Mouse (Mus musculus) neural tube, embryonic 11.5 days (tissue): ENCODE results near the gene Hck. TPM values are rescaled to one million over a fixed set of nuclear protein-coding genes. Genes with fewer than 3 reads are reported as not detected.

Experiments
- ATAC-seq: fragments of 200-750 bp; cut with Nextera tagmentation; 2 replicates; pipeline ENCODE4 v1.8.0; 2017; ENCODE audit warnings: moderate number of reproducible peaks, mild to moderate bottlenecking, moderate TSS enrichment, moderate library complexity; ENCODE audit not compliant: insufficient read depth, low FRiP score, low TSS enrichment
- DNase-seq: peaks from one replicate; pipeline ENCODE4 v3.0.0-alpha.2; 2015; ENCODE audit warnings: low spot score
- H3K27ac ChIP-seq: fragments of 300-500 bp; sonication (generic); 2 replicates; pipeline ENCODE4 v1.5.1; 2014; ENCODE audit warnings: low read depth, mild to moderate bottlenecking, low read length
- H3K27me3 ChIP-seq: fragments of 300-500 bp; sonication (generic); 2 replicates; pipeline ENCODE4 v1.6.1; 2014; ENCODE audit warnings: mild to moderate bottlenecking, low read length, mixed read lengths; ENCODE audit not compliant: control insufficient read depth, insufficient read depth
- H3K36me3 ChIP-seq: fragments of 300-500 bp; sonication (generic); 2 replicates; pipeline ENCODE4 v1.6.1; 2014; ENCODE audit warnings: mild to moderate bottlenecking, low read length, moderate library complexity, mixed read lengths; ENCODE audit not compliant: control insufficient read depth, insufficient read depth
- H3K4me1 ChIP-seq: fragments of 300-500 bp; sonication (generic); 2 replicates; pipeline ENCODE4 v1.6.1; 2014; ENCODE audit warnings: low read length, mixed read lengths; ENCODE audit not compliant: control insufficient read depth, insufficient read depth
- H3K4me2 ChIP-seq: fragments of 300-500 bp; sonication (generic); 2 replicates; pipeline ENCODE4 v1.6.1; 2014; ENCODE audit warnings: low read depth, mild to moderate bottlenecking, moderate library complexity
- H3K4me3 ChIP-seq: fragments of 300-500 bp; sonication (generic); 2 replicates; pipeline ENCODE4 v1.5.1; 2014; ENCODE audit warnings: low read depth, low read length
- H3K9ac ChIP-seq: fragments of 300-500 bp; sonication (generic); 2 replicates; pipeline ENCODE4 v1.6.1; 2014; ENCODE audit warnings: mild to moderate bottlenecking, low read length
- H3K9me3 ChIP-seq: fragments of 300-500 bp; sonication (generic); 2 replicates; pipeline ENCODE4 v1.6.1; 2016; ENCODE audit warnings: low read length; ENCODE audit not compliant: control insufficient read depth
- WGBS: fragments of 180-500 bp; shearing (Covaris S2); extraction: QIAGEN DNeasy Blood & Tissue Kit; methylation state at CpG from one replicate; pipeline ENCODE4 v1.1.7; 2014; 5-methylcytosine and 5-hydroxymethylcytosine counted together
- polyA plus RNA-seq: library from polyadenylated mRNA; unstranded; fragments of >200 nt; fragmentation: Nextera tagmentation; extraction: Ambion mirVana; gene quantifications from 2 replicates; pipeline ENCODE4 v1.2.1, GENCODE M21; 2014

Gene Hck
- polyA plus RNA-seq, 1 experiment from 2014 or later, result 1.8 TPM

DNA sequence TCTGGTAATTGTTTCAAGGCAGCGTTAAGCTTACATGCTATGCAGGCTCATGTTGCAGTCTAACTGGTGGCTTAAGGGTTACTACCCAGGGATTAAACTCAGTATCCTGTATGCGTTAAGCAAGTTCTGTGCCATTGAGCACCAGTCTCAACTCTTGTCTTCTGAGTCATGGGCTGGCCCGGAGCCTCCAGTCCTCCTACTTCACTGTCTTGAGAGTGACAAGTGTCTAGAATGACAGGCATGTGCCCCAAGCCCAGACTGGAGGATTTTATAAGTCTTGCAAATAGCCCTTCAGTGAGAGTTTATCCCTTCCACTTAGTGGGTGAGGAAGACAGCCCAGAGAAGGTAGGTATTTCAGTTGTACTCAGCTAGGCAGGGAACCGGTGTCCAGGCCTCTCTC, 27.9 kb downstream of the Hck start:
- H3K9ac ChIP-seq, result no peak overlapping the region
- no peaks in the 10 kb centered on the region for H3K9me3 ChIP-seq
- ATAC-seq, result no peak
- no peak overlapping the region for H3K4me2 ChIP-seq
- H3K27ac ChIP-seq, result no peak overlapping the region
- H3K27me3 ChIP-seq, result no peaks in the 10 kb centered on the region
- no peaks in the 10 kb centered on the region for H3K36me3 ChIP-seq
- WGBS, result 75% methylated on average over 4 of the region's 4 CpGs
- no peak overlapping the region for H3K4me3 ChIP-seq
- no peak for DNase-seq
- no peaks in the 10 kb centered on the region for H3K4me1 ChIP-seq

- H3K27me3 ChIP-seq, result no peaks in the 10 kb centered on the region
- H3K9me3 ChIP-seq, result no peaks in the 10 kb centered on the region
- no peaks in the 10 kb centered on the region for H3K4me1 ChIP-seq
- ATAC-seq, result no peak
- 82% methylated on average over 7 of the region's 7 CpGs for WGBS
- H3K4me2 ChIP-seq, result no peak overlapping the region
- H3K9ac ChIP-seq, result no peak overlapping the region
- H3K4me3 ChIP-seq, result no peak overlapping the region
- H3K27ac ChIP-seq, result no peak overlapping the region
- no peaks in the 10 kb centered on the region for H3K36me3 ChIP-seq
- DNase-seq, result no peak
Observed at GRCm38 (mm10) chr2:153139158-153139557, 30.9 kb downstream of the Hck start.

GRCm38 (mm10) chr2:153139996-153140613, 31.8 kb downstream of the Hck start:
- WGBS, result 20% methylated on average over 9 of the region's 9 CpGs
- ATAC-seq, result no peak

DNA sequence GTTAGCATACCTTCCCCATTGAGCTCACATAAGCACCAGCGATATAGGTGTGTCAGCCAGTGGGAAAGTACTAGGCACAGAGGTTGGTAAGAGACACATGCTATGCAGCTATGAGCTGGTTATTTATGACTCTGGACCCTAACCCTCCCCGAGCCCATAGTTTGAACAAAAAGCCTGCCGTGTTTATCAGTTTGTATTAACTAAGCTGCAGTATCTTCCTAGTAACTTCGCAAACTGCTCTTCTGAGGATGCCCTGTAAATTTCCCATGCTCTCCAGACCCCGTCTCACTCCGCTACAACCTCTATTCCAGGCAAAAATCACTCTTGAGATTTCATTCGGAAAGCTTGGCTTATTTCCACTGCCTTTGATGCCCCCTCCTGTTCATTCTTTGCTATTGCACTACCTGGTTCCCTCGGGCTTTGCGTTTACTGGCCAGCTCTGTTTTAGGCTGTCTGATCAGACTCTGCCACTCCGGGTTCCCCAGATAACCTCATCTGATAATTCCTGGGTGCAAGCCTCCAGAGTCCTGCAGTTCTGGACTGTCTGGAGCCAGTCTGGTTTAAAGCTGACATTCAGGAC, 34.4 kb downstream of the Hck start:
- no peaks in the 10 kb centered on the region for H3K4me1 ChIP-seq
- 28% methylated on average over 10 of the region's 10 CpGs for WGBS
- DNase-seq, result peak; percentile 58

More at GRCm38 (mm10) chr2:153139996-153140613, 31.8 kb downstream of the Hck start:
- DNase-seq, result no peak
- no peak overlapping the region for H3K4me2 ChIP-seq
- no peaks in the 10 kb centered on the region for H3K4me1 ChIP-seq
- no peak overlapping the region for H3K27ac ChIP-seq
- no peak overlapping the region for H3K9ac ChIP-seq
- no peaks in the 10 kb centered on the region for H3K36me3 ChIP-seq
- H3K27me3 ChIP-seq, result no peaks in the 10 kb centered on the region
- H3K4me3 ChIP-seq, result no peak overlapping the region
- no peaks in the 10 kb centered on the region for H3K9me3 ChIP-seq

DNA sequence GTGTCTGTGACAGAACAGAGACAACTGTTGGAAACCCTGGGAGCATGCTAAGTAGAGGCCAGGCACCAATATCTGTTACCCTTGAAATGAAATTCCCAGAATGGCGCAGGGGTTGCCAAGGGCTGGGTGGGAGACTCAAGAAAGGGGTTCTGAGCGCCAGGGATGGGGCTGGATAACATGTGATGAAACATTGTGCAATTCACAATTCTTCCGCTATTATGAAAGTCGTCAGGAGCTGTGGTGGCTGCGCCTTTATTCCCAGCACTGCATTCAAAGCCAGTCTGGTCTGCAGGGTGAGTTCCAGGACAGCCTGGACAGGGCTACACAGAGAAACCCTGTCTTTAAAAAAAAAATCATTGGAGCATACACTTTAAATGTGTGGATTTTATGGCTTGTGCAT, 37.1 kb downstream of the Hck start:
- Histone ChIP-seq H3K27me3 (no peaks in the 10 kb centered on the region), H3K27ac (no peak overlapping the region), H3K4me2 (no peak overlapping the region), H3K4me1 (no peaks in the 10 kb centered on the region), H3K36me3 (no peaks in the 10 kb centered on the region), H3K4me3 (no peak overlapping the region), H3K9me3 (no peaks in the 10 kb centered on the region), H3K9ac (no peak overlapping the region)
- 78% methylated on average over 5 of the region's 5 CpGs for WGBS
- DNase-seq (no peak), ATAC-seq (no peak)

More for the DNA sequence above, 34.4 kb downstream of the Hck start:
- Histone ChIP-seq H3K4me3 (no peak overlapping the region), H3K27ac (no peak overlapping the region), H3K27me3 (no peaks in the 10 kb centered on the region), H3K36me3 (no peaks in the 10 kb centered on the region), H3K9me3 (no peaks in the 10 kb centered on the region), H3K4me2 (no peak overlapping the region), H3K9ac (no peak overlapping the region)
- ATAC-seq, result no peak

- Histone ChIP-seq H3K9me3 (no peaks in the 10 kb centered on the region), H3K36me3 (no peaks in the 10 kb centered on the region), H3K27me3 (no peaks in the 10 kb centered on the region), H3K27ac (no peak overlapping the region), H3K4me2 (no peak overlapping the region), H3K4me1 (no peaks in the 10 kb centered on the region), H3K4me3 (no peak overlapping the region), H3K9ac (no peak overlapping the region)
- DNase-seq (no peak), ATAC-seq (no peak)
- 75% methylated on average over 3 of the region's 3 CpGs for WGBS
Observed at GRCm38 (mm10) chr2:153147236-153147635, 39.0 kb downstream of the Hck start.

DNA sequence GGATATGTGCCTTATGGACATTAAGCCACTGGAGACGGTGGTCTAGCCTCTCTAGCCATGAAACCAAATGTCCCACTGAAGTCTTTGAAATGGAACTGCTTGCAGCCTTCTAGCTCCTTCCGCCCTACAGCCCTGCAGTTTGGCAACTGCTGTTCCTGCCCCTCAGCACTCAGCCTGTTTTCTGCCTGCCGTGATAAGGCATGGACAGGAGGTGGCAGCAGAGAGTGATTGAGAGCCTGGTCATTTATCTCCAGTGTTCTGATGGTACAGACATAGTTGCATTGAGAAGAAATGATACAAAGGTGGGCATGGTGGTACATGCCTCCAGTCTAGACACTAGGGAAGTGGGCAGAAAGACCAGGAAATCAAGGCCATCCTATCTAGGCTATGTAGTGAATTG, 39.4 kb downstream of the Hck start:
- no peak overlapping the region for H3K27ac ChIP-seq
- H3K27me3 ChIP-seq, result no peaks in the 10 kb centered on the region
- H3K9ac ChIP-seq, result no peak overlapping the region
- H3K4me3 ChIP-seq, result no peak overlapping the region
- WGBS, result 27% methylated on average over 3 of the region's 3 CpGs
- H3K9me3 ChIP-seq, result no peaks in the 10 kb centered on the region
- no peaks in the 10 kb centered on the region for H3K36me3 ChIP-seq
- DNase-seq (peak; percentile 51), ATAC-seq (no peak)
- no peak overlapping the region for H3K4me2 ChIP-seq
- H3K4me1 ChIP-seq, result no peaks in the 10 kb centered on the region

GRCm38 (mm10) chr2:153149742-153150141, 41.5 kb downstream of the Hck start:
- H3K27ac ChIP-seq, result no peak overlapping the region
- ATAC-seq, result no peak
- 86% methylated on average over 3 of the region's 3 CpGs for WGBS

DNA sequence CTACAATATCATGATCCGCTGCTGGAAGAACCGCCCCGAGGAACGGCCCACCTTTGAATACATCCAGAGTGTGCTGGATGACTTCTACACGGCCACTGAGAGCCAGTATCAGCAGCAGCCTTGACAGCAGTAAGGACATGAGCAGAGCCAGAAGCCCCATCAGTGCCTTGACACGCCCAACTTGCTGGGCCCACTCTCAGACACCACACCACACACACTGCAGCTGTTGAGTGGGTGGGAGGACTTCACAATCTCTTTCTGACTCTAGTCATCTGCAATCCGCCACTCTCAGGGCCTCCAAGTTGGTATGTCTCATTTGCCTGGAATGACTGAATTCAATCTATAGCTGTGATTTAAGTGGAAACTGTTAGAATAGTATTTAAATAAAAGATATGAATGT, 42.8 kb downstream of the Hck start:
- DNase-seq, result no peak
- Histone ChIP-seq H3K27ac (no peak overlapping the region), H3K4me2 (no peak overlapping the region), H3K27me3 (no peaks in the 10 kb centered on the region), H3K36me3 (no peaks in the 10 kb centered on the region), H3K4me1 (no peaks in the 10 kb centered on the region), H3K9me3 (no peaks in the 10 kb centered on the region), H3K9ac (no peak overlapping the region), H3K4me3 (no peak overlapping the region)
- 81% methylated on average over 7 of the region's 7 CpGs for WGBS
- ATAC-seq, result no peak

More at GRCm38 (mm10) chr2:153149742-153150141, 41.5 kb downstream of the Hck start:
- no peak for DNase-seq
- Histone ChIP-seq H3K27me3 (no peaks in the 10 kb centered on the region), H3K4me3 (no peak overlapping the region), H3K9me3 (no peaks in the 10 kb centered on the region), H3K4me2 (no peak overlapping the region), H3K36me3 (no peaks in the 10 kb centered on the region), H3K9ac (no peak overlapping the region), H3K4me1 (no peaks in the 10 kb centered on the region)
